Mouse (Mus musculus): Measurements from ENCODE around the gene Fam13c.

Gene Fam13c

DNA sequence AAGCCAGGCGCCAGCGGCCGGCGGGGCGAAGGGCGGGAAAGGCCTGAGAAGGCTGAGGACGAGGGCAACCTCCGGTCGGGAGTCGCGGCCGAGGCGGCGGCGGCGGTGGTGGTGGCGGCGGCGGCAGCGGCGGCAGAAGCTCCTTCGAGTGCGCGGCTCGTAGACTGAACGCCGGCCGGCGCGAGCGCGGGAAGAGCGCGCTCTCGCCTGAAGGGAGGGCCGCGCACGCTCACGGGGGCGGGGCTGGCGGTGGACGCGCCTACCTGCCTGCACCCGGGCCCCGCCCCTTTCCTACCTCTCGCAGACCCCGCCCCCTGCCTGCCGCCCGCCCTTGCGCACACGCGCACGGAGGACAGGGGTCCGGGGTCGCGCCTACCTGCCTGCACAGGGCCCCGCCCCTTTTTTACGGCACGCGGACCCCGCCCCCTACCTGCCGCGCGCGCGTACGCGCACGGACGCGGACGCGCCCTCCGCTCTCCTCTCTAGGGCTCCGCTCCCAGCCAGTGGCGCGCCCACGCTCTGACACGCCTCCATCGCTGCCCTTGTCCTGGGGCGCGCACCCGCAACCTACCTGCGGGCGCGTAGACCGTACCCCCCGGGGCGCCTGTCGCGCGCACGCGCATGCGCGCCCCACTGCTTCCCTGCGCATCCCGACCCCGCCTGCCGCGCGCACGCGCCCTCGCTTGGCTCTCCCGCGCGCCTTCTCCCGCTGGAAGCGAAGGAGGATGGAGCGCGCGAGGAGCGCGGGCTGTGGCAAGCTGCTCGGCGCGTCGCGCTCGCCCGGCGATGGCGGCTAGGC is 159.0 kb downstream of the Fam13c start:
- DNase-seq (ENCODE audit: low read depth), result no peak

DNA sequence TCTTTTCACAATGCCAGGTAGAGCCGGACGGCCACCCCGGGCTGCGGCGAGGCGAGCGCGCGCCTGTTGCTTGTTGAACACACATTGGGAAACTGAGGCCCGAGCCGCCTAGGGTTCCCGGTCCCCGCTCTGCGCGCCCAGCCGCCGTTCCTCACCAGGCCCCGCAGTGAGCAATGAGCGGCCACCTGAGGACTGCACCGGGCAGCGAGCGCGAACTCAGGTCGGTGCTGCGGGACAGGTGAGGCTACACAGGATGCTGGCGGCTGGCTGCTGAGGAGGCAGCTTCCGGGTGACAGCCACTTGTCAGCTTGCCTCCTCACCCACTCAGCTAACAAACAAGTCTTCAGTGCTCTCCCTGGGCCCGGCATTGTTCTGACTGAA is 159.6 kb downstream of the Fam13c start:
- no peak for DNase-seq (ENCODE audit: low read depth)
